Mouse (Mus musculus): ENCODE results near the gene Rilpl1. TPM values are rescaled to one million over a fixed set of nuclear protein-coding genes. Genes with fewer than 3 reads are reported as not detected.

The Rilpl1 gene
- polyA plus RNA-seq, 1 experiment from 2014 or later = 30.0 TPM

- peak; percentile 72; the same call in 1 of the 2 replicates for ATAC-seq (ENCODE audit: insufficient number of reproducible peaks, low FRiP score, low TSS enrichment, low read depth)
- peak overlapping the region; percentile 79 for H3K4me2 ChIP-seq (ENCODE audit: low read depth, severe bottlenecking)
- no peaks in the 10 kb centered on the region for H3K27me3 ChIP-seq (ENCODE audit: control insufficient read depth, insufficient read depth, low read length)
- H3K27ac ChIP-seq (replicated peaks; ENCODE audit: low read depth, low read length) = peak overlapping the region; percentile 80
- H3K36me3 ChIP-seq (ENCODE audit: control insufficient read depth, insufficient read depth, low read length) = peaks cover 13% of the 10 kb centered on the region
- WGBS = 8% methylated on average over 44 of the region's 66 CpGs
- peaks cover 6% of the 10 kb centered on the region for H3K4me1 ChIP-seq (ENCODE audit: control insufficient read depth, insufficient read depth, low read length)
- peak overlapping the region; percentile 82 for H3K4me3 ChIP-seq (ENCODE audit: low read depth, low read length)
- no peaks in the 10 kb centered on the region for H3K9me3 ChIP-seq (ENCODE audit: control insufficient read depth, low read length)
- peak overlapping the region; percentile 88 for H3K9ac ChIP-seq (ENCODE audit: low read length)
- peak; percentile 74 for DNase-seq (ENCODE audit: low spot score)
These were observed 86.3 kb downstream of the Rilpl1 start for GRCm38 (mm10) chr5:124444661-124445561.

GRCm38 (mm10) chr5:124444208-124444607, 87.0 kb downstream of the Rilpl1 start:
- Histone ChIP-seq H3K9me3 (ENCODE audit: control insufficient read depth, low read length) (no peaks in the 10 kb centered on the region), H3K9ac (ENCODE audit: low read length) (no peak overlapping the region), H3K36me3 (ENCODE audit: control insufficient read depth, insufficient read depth, low read length) (peaks cover 8% of the 10 kb centered on the region), H3K4me1 (ENCODE audit: control insufficient read depth, insufficient read depth, low read length) (peaks cover 6% of the 10 kb centered on the region), H3K4me2 (ENCODE audit: low read depth, severe bottlenecking) (no peak overlapping the region), H3K4me3 (ENCODE audit: low read depth, low read length) (no peak overlapping the region), H3K27me3 (ENCODE audit: control insufficient read depth, insufficient read depth, low read length) (no peaks in the 10 kb centered on the region), H3K27ac (replicated peaks; ENCODE audit: low read depth, low read length) (no peak overlapping the region)
- DNase-seq (ENCODE audit: low spot score) (no peak), ATAC-seq (ENCODE audit: insufficient number of reproducible peaks, low FRiP score, low TSS enrichment, low read depth) (no peak)
- WGBS = 73% methylated on average over 3 of the region's 3 CpGs

Other genes with a start within 250 kb of the Rilpl1 start
- gene Mphosph9, start 203.4 kb downstream of the Rilpl1 start, polyA plus RNA-seq (2014; fragmentation: Nextera tagmentation; extraction: Ambion mirVana) = 18.1 and 18.3 TPM in 2 replicates
- 14.0 and 17.6 TPM in 2 replicates for gene 2810006K23Rik, start 203.3 kb downstream of the Rilpl1 start, polyA plus RNA-seq (2014; fragmentation: Nextera tagmentation; extraction: Ambion mirVana)
- 300 and 440 TPM in 2 replicates for gene Cdk2ap1, start 168.3 kb downstream of the Rilpl1 start, polyA plus RNA-seq (2014; fragmentation: Nextera tagmentation; extraction: Ambion mirVana)
- gene Sbno1, start 105.4 kb downstream of the Rilpl1 start, polyA plus RNA-seq (2014; fragmentation: Nextera tagmentation; extraction: Ambion mirVana) = 84.9 and 85.7 TPM in 2 replicates
- gene Kmt5a, start 91.5 kb downstream of the Rilpl1 start, polyA plus RNA-seq (2014; fragmentation: Nextera tagmentation; extraction: Ambion mirVana) = 102 and 121 TPM in 2 replicates
- 28.7 and 29.3 TPM in 2 replicates for gene Rilpl2, start 53.0 kb downstream of the Rilpl1 start, polyA plus RNA-seq (2014; fragmentation: Nextera tagmentation; extraction: Ambion mirVana)
- 14.1 and 15.3 TPM in 2 replicates for gene Snrnp35, start 48.3 kb downstream of the Rilpl1 start, polyA plus RNA-seq (2014; fragmentation: Nextera tagmentation; extraction: Ambion mirVana)
- gene Tmed2, start 9.3 kb upstream of the Rilpl1 start, polyA plus RNA-seq (2014; fragmentation: Nextera tagmentation; extraction: Ambion mirVana) = 501 and 517 TPM in 2 replicates
- gene Ddx55, start 21.5 kb upstream of the Rilpl1 start, polyA plus RNA-seq (2014; fragmentation: Nextera tagmentation; extraction: Ambion mirVana) = 14.4 and 15.3 TPM in 2 replicates
- gene Eif2b1, start 47.7 kb upstream of the Rilpl1 start, polyA plus RNA-seq (2014; fragmentation: Nextera tagmentation; extraction: Ambion mirVana) = 83.1 and 85.1 TPM in 2 replicates
- gene Gtf2h3, start 47.7 kb upstream of the Rilpl1 start, polyA plus RNA-seq (2014; fragmentation: Nextera tagmentation; extraction: Ambion mirVana) = 98.7 and 107 TPM in 2 replicates
- gene Atp6v0a2, start 97.2 kb upstream of the Rilpl1 start, polyA plus RNA-seq (2014; fragmentation: Nextera tagmentation; extraction: Ambion mirVana) = 47.1 and 49.2 TPM in 2 replicates
- gene Dnah10, start 193.7 kb upstream of the Rilpl1 start, polyA plus RNA-seq (2014; fragmentation: Nextera tagmentation; extraction: Ambion mirVana) = 0.01 TPM in 1 of 2 replicates, not detected in the other